Mouse (Mus musculus): ENCODE results near the gene Alox12.

The Alox12 gene

GRCm38 (mm10) chr11:70254931-70255531 is at the start of gene Alox12:
Gene Alox12, minus strand, starts transcription at chr11:70255353.
- no peak for DNase-seq (ENCODE audit: low read depth, low spot score)

GRCm38 (mm10) chr11:70302293-70302692 is 47.1 kb upstream of the Alox12 start:
- no peak for DNase-seq (ENCODE audit: low read depth, low spot score)

DNA sequence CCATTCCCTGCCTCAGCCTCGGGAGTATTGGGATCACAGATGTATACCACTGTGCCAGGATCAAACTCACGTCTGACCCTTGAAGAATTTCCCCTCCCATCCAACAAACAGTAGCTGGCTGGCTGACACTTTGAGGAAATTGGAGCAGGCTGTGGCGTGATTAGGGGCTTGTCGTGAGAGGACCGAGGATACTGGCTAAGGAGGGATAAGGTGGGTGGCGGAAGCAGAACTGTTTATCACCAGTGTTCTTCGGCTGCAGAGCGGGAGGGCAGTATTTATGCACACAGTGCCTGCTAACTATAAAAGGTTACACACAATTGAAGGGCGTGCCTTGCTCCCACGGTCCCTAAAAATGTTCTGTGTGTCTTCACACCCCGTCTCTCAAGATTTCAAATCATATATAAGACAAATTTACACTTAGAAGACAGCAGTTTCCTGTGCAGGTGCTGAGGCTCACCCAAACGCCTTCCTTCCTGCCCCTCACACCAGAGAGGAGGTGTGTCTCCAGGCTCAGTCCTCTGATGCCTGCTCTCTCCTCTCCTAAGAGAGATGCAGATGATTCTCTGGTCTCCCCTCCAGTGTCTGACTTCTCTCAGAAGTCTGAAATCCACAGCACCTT is 42.8 kb upstream of the Alox12 start:
- no peak for DNase-seq (ENCODE audit: low read depth, low spot score)

- no peak for DNase-seq (ENCODE audit: low read depth, low spot score)
Measured at GRCm38 (mm10) chr11:70297405-70297804, 42.3 kb upstream of the Alox12 start.

- DNase-seq (ENCODE audit: low read depth, low spot score), result no peak
Measured at GRCm38 (mm10) chr11:70293881-70294280, 38.7 kb upstream of the Alox12 start.

- no peak for DNase-seq (ENCODE audit: low read depth, low spot score)
Measured at GRCm38 (mm10) chr11:70291235-70291634, 36.1 kb upstream of the Alox12 start.

DNA sequence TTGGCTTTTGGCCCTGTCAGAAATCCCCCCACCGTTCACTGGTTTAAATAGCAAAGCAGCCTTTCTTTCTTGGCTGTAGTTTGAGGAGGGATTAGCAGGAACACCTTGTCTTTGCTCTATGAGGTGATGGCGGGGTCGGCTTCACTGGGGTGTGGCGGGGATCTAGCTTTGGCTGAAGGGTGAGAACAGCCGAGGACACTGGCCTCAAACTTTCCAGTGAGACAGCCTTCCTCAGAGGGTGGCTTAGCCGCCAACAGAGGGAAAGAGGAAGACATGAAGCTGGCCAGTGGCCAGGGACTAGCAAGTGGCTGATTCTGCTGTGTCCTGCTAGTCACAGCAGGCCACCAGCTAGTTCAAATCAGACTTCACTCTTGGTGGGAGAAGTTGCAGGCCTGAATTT is 34.1 kb upstream of the Alox12 start:
- no peak for DNase-seq (ENCODE audit: low read depth, low spot score)

DNA sequence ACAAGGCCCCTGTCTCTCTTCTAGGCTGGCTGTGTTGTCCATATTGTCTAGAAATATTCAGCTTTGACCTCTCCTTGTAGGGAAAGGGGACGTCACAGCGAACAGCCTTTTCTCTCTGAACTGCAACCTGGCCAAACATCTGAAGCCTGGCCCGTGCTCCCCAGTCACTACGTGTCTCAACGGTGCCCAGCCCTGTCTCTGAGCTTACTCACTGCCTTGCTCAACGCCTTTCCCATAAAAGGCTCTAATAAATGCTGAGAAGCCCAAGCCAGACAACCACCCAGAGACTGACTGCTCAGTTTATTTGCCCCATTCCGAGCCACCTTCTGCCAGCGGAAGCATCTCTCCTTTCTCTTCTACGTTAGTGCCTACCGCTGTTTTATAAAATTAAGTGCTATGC is 32.9 kb upstream of the Alox12 start:
- no peak for DNase-seq (ENCODE audit: low read depth, low spot score)

DNA sequence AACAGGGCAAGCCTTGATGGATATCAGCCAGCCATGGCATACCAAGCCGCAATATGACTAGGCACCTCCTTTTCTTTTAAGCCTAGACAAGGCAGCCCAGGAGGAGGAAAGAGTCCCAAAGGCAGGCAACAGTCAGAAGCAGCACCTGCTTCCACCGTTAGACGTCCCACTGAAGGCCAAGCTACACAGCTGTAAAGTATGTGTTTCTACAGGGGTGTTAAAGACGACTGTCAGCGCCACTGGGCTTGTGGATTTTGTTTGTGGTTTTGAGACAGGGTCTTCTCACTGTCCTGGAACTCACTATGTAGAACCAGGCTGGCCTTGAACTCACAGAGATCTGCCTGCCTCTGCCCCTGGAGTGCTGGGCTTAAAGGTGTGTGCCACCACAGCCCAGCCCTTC is 30.5 kb upstream of the Alox12 start:
- no peak for DNase-seq (ENCODE audit: low read depth, low spot score)

DNA sequence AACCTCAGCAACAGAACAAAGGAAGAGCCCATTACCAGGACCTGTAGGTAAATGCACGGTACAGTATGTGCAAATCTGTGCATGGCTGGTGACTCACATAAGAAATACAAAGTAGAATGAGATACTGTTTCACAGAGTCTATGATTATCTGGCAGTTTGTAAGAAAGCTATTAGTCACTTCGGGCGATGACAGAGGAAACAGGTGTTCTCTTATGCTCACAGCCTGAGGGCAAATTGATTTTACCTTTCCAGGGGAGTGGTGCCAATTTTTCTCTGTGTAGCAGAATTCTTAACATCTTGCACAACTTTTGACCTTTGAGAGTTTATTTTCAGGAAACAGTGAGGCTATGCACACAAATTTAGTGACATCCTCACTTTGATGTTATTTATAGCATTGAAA is 29.6 kb upstream of the Alox12 start:
- DNase-seq (ENCODE audit: low read depth, low spot score), result no peak

- DNase-seq (ENCODE audit: low read depth, low spot score), result no peak
Measured at GRCm38 (mm10) chr11:70283666-70284065, 28.5 kb upstream of the Alox12 start.

GRCm38 (mm10) chr11:70280441-70280840 is 25.3 kb upstream of the Alox12 start:
- no peak for DNase-seq (ENCODE audit: low read depth, low spot score)

GRCm38 (mm10) chr11:70278961-70279360 is 23.8 kb upstream of the Alox12 start:
- no peak for DNase-seq (ENCODE audit: low read depth, low spot score)

- no peak for DNase-seq (ENCODE audit: low read depth, low spot score)
Measured at GRCm38 (mm10) chr11:70271641-70272040, 16.5 kb upstream of the Alox12 start.

GRCm38 (mm10) chr11:70266405-70266804 is 11.3 kb upstream of the Alox12 start:
- DNase-seq (ENCODE audit: low read depth, low spot score), result no peak

- DNase-seq (ENCODE audit: low read depth, low spot score), result no peak
Measured at GRCm38 (mm10) chr11:70265819-70266218, 10.7 kb upstream of the Alox12 start.

DNA sequence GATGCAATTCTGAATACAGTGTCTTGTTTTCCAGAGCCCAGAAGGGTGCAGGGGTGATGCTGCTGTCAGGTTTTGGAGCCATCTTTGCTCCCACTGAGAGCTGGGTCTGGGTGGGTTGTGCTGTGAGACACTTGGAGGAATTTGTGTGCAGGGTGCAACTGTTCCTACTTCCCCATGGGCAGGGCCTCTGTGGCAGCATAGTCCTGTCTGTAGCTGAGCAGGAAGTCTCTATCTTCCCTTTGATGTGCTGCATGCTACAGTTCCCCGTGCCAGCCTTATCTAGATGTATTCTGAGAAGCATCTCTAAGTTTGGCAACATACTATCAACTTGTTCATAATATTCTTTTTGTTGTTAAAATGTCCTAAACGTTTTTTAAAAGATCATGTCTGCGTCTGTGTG is 10.1 kb upstream of the Alox12 start:
- no peak for DNase-seq (ENCODE audit: low read depth, low spot score)

GRCm38 (mm10) chr11:70259035-70259434 is 3.9 kb upstream of the Alox12 start:
- DNase-seq (ENCODE audit: low read depth, low spot score), result no peak

DNA sequence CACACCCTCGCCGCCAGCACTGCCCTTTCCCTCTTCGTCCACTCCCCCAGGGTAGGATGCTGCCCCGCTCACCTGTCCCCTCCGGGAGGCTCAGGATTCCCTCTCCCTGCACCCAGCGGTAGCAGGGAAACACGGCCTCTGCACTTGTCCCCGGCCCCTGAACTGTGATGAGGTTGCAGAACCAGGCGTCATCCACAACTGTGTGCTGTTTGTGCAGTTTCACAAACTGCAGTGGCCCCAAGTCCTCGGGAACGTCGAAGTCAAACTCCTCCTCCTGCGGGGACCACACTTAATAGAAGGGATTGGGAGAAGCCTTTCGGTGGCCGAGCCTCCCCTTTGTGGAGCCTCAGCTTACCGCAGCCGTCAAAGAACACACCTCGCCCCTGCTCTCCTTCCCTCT is 816 bp downstream of the Alox12 start:
- no peak for DNase-seq (ENCODE audit: low read depth, low spot score)

DNA sequence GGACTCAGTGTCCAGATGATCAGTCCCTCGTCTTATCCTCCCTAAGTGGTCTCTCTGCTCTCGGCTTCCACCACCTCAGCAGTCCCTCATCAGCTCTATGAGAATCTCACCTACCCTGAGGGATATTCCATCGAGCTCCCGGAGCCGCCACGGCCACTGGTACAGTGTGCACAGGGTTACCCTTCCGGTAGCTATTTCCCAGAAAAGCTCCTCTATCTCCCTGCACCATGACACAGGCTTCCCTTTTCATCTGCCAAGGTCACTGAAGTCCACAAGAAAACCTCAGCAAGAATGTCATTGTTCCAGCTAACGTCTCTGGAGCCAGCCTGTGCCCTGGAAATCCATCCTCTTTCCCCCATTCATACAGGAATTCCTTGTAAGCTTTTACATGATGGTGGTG is 3.3 kb downstream of the Alox12 start:
- no peak for DNase-seq (ENCODE audit: low read depth, low spot score)

DNA sequence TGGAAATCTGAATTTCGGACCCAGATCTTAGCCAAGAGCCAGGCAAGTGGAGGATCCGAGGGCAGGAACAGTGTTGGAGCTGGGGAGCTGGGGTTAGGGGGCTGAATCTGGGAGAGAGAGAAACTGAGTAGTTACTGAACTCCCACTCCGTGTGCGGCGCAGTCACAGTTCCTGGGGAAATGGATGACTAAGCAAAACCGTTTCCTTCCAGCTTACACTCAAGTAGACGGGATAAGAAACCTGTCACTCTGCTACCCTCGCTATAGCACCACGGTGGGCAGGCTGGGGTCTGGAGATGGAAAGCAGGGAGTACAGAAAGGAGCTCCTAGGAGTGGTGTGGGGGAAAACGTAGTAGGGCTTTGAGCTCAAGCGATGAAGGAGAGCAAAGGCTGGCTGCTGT is 5.0 kb downstream of the Alox12 start:
- no peak for DNase-seq (ENCODE audit: low read depth, low spot score)

DNA sequence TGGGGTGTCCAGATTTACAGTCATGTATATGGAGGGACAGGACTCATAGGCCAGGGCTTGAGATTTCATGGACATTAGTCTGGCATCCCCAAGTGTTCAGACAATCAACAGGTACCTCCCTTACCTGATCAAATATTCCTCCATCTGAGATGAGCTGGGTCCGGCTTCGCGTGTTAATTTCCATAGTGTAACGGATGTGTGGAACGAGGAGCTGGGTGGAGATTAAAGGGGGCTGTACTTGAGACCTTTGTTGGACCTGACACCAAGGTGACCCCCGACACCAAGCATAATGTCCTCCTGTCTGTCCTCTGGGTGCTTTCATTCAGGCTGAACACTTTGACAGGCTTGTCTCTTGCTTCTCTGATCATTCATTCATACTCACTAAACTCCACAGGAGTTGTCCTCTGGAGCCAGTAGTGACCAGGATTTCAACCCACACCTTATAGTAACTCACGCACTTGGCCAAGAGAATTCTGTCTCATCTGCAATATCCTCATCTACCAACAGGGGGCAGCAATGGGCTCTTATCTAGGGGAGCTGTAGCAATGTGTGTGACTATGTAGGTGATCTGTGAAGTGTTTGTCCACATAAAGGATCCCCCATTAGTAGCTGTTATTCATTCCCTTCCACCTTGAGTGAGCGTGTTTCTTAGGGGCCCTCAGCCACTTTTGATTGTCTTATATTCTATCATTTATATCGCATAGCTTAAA is 7.9 kb downstream of the Alox12 start:
- DNase-seq (ENCODE audit: low read depth, low spot score), result no peak

- no peak for DNase-seq (ENCODE audit: low read depth, low spot score)
Measured at GRCm38 (mm10) chr11:70242591-70242990, 12.6 kb downstream of the Alox12 start.
